Mouse (Mus musculus): ENCODE data around the gene Mapk13.

- TF ChIP-seq EP300 (optimal IDR thresholded peaks at IDR 0.05) (no peak), CTCF (IDR thresholded peaks at IDR 0.05; ENCODE audit: low read depth) (no peak)
Observed at GRCm38 (mm10) chr17:28769875-28770421, 851 bp downstream of the Mapk13 start.
